Mouse (Mus musculus) embryonic fibroblast, embryonic 13.5 days (primary cell): ENCODE data around the gene Ncln. TPM values are rescaled to one million over a fixed set of nuclear protein-coding genes. Genes with fewer than 3 reads are reported as not detected.

Experiments
- H3K27ac ChIP-seq: 2 replicates; pipeline ENCODE4 v1.5.1; 2012; ENCODE audit warnings: low read length, control low read depth, inconsistent platforms; ENCODE audit not compliant: insufficient read depth
- H3K4me1 ChIP-seq: 2 replicates; pipeline ENCODE4 v1.6.1; 2011; ENCODE audit warnings: low read length; ENCODE audit not compliant: control insufficient read depth, insufficient read depth
- H3K4me3 ChIP-seq: 2 replicates; pipeline ENCODE4 v1.5.1; 2011; ENCODE audit warnings: mild to moderate bottlenecking, control low read depth, low read length; ENCODE audit not compliant: insufficient read depth
- CTCF ChIP-seq: IDR thresholded peaks from 2 replicates; pipeline ENCODE4 v1.5.1; 2011; ENCODE audit warnings: mild to moderate bottlenecking, control low read depth, low read length, moderate library complexity, borderline replicate concordance; ENCODE audit not compliant: insufficient read depth
- POLR2A ChIP-seq: IDR thresholded peaks from 2 replicates; pipeline ENCODE4 v1.6.1; 2011; ENCODE audit warnings: low read depth, mild to moderate bottlenecking, control low read depth, low read length, moderate library complexity
- polyA plus RNA-seq: library from polyadenylated mRNA; stranded (reverse); fragments of >200 nt; gene quantifications from 2 replicates; pipeline ENCODE4 v1.2.4, GENCODE M21; 2011; ENCODE audit warnings: low read depth; ENCODE audit not compliant: missing spikeins, insufficient read length

The Ncln gene
- polyA plus RNA-seq, 1 experiment: 62.8 TPM

DNA sequence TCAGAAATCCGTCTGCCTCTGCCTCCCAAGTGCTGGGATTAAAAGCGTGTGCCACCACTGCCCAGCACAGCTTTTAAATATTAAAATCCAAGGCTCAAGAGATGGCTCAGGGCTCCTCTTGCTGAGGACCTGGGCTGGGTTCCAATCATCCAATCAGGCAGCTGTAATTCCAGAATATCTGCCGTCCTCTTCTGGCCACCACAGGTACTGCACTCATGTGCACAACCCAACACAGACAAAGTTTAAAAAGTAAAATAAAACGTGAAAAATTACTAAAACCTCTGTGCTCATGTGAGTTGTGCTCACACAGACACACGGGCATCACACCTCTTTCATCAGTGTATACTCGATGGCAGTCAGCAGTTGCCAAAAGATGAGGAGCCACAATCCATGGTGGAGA is 40.5 kb upstream of the Ncln start:
- H3K4me3 ChIP-seq: no peak overlapping the region
- H3K4me1 ChIP-seq: peaks cover 7% of the 10 kb centered on the region; the same call in 1 of the 2 replicates
- no peak overlapping the region for H3K27ac ChIP-seq
- TF ChIP-seq CTCF (no peak), POLR2A (no peak)

DNA sequence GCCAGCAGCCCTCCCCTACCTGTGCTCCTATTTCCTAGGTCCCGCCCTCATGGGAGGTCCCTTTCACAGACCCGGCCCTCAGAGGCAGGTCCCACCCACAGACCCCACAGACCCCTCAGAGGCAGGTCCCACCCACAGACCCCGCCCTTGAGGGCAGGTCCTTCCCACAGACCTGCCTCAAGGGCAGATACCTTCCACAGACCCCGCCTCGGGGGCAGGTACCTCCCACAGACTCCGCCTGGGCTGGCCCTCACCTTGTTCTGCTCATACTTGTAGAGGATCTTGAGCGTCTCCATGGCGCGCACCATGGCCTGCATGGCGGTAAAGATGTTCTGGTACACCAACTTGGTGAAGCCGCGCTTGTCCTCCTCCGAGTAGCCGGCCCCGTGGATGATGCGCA is 38.6 kb upstream of the Ncln start:
- no peak for TF ChIP-seq CTCF
- H3K4me3 ChIP-seq: no peak overlapping the region
- no peak overlapping the region for H3K27ac ChIP-seq
- H3K4me1 ChIP-seq: peaks cover 7% of the 10 kb centered on the region; the same call in 1 of the 2 replicates

DNA sequence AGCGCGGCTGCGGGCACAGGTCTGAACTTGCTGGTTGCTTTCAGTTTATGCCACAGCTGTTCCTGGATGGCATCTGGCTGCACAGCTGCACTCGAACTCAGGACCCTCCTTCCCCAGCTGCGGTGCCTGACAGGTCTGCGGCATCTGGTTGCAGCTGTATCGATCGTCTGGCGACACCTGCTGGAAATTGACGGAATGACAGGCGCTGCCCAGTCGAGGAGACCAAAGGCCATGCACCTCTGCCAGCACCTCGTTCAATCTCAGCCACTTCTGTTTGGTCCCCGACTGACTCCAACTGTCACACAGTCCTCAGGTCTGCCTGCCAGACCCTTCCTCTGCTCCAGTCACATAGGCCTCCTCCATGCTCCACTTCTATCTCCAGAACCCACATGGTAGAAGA is 30.6 kb upstream of the Ncln start:
- TF ChIP-seq POLR2A (no peak), CTCF (peak; percentile 99)

DNA sequence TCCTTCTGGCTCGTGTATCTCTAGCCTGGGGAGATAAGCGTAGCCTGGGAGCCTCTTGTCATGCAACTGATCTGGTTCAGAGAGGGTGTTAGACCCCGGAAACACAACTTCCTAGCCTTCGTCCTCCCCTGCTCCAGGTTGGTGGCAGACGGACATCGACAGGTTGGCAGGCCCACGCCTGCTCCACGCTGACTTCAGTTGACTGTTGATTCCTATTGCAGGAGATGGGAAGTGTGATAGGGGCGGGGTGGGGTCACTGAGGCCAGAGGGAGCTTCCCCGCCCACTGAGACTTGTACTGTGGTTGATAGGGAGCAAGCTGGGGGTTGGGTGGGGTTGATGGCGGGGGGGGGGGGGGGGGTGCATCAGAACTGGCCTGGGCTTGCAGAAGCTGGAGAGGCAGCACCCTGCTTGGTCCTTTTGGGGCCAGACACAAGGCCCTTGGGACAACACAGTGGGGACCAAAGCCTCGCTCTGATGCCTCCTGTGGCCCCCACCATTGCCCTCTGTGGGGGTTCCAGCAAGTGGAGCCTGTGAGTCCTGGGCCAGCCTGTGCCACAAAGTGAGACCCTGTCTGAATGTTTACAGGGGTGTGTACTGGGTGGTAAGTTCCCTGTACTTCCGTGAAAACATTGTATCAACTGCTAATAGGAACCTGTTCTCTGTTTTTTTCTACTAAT is 29.0 kb upstream of the Ncln start:
- Histone ChIP-seq H3K4me1 (no peaks in the 10 kb centered on the region), H3K4me3 (no peak overlapping the region), H3K27ac (no peak overlapping the region)
- TF ChIP-seq CTCF (no peak), POLR2A (no peak)

More for the DNA sequence above, 30.6 kb upstream of the Ncln start:
- no peak overlapping the region for H3K27ac ChIP-seq
- H3K4me3 ChIP-seq: no peak overlapping the region
- no peaks in the 10 kb centered on the region for H3K4me1 ChIP-seq

DNA sequence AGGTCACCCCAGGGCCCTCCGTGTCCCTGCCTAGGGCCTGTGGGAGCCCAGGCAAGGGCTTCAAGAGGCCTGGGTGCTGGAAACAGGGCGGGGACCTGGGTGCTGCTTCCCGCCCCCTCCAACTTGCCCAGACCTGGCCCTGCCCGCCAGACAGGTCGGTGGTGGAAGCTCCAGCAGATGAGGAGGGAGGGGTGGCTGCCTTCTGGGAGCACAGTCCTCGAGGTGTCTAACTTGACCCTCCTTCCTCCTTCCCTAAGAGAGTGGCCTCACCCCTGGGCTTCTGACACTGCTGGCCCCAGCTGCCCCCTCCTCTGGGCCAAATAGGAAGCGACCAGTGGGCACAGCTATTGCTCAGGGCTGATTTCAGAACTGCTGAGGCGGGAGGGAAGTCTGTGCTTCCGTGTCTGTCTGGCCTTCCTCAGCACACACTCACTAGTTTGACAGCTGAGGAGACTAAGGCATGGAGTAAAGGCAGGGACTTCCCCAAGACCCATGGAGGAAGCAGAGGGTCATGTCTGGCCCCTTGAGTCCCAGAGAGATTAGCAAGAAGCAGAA is 27.9 kb upstream of the Ncln start, which contains the start of gene Gna15:
Gene Gna15 (minus strand): TSS at position 175 of the 555 bp plus-strand sequence.
- H3K27ac ChIP-seq: no peak within 1 kb of the TSS

DNA sequence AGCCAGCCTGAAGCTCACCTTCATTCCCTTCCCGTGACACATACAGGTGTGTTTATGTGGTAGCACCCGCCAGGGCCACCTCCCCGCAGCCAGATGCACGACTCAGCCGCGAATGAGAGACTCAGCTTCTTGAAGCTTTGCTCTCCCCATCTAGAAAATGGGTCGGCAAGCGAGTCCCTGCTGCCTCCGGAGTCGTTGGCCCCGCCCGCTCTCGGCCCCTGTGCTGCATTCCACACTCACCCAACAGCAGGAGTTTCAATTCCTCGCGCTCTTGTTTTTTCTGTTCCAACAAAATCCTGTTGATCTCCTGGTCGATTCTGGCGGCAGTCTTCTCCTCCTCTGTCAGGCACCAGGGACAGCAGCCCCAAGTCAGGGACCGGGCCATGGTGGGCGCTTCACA is 27.4 kb upstream of the Ncln start:
- TF ChIP-seq CTCF (no peak), POLR2A (no peak)
- no peak overlapping the region for H3K27ac ChIP-seq
- H3K4me1 ChIP-seq: no peaks in the 10 kb centered on the region
- no peak overlapping the region for H3K4me3 ChIP-seq

More for the DNA sequence above, 27.9 kb upstream of the Ncln start, which contains the start of gene Gna15:
- no peak within 1 kb of the TSS for H3K4me3 ChIP-seq
- no peak for TF ChIP-seq CTCF
- TF ChIP-seq POLR2A: no peak
- H3K4me1 ChIP-seq: no peaks in the 10 kb centered on the region

DNA sequence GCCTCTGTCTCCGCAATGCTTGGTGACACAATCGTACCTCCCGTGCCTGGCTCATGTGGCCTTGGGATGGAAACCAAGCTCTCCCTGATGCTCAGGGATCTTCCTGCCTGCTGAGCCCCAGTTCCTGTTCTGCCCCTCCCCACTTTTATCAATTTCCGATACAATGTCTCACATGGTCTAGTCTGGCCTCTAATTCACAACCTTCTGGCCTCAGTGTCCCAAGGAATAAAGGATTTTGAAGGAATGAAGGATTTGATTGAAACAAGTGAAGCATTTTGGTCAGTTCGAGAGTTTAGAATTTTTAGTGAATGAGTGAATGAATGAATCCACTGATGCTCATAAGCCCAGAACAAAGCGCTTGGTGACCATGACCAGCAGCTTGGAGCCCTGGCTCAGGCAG is 26.9 kb upstream of the Ncln start:
- TF ChIP-seq POLR2A: no peak
- TF ChIP-seq CTCF: no peak
- Histone ChIP-seq H3K4me3 (no peak overlapping the region), H3K27ac (no peak overlapping the region), H3K4me1 (no peaks in the 10 kb centered on the region)

DNA sequence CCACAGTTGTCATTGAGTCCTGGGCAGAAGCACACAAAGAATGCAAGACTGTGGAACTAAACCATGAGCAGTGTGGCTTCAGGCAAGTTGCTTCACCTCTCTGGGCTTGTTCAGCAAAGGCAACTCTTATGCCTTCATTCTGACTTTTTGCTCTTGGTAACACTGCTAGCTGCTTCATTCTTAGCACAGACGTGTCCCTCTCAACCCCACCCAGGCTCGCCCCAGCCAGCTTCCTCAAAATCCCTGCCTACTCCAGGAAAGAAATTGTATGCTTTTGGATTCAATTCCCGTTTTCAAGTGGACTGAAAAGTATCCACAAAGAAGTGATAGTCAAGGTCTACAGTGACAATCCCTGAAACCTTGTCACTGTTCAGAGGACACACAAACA is 23.8 kb upstream of the Ncln start:
- TF ChIP-seq CTCF (no peak), POLR2A (no peak)
- no peaks in the 10 kb centered on the region for H3K4me1 ChIP-seq
- H3K27ac ChIP-seq: no peak overlapping the region
- no peak overlapping the region for H3K4me3 ChIP-seq

DNA sequence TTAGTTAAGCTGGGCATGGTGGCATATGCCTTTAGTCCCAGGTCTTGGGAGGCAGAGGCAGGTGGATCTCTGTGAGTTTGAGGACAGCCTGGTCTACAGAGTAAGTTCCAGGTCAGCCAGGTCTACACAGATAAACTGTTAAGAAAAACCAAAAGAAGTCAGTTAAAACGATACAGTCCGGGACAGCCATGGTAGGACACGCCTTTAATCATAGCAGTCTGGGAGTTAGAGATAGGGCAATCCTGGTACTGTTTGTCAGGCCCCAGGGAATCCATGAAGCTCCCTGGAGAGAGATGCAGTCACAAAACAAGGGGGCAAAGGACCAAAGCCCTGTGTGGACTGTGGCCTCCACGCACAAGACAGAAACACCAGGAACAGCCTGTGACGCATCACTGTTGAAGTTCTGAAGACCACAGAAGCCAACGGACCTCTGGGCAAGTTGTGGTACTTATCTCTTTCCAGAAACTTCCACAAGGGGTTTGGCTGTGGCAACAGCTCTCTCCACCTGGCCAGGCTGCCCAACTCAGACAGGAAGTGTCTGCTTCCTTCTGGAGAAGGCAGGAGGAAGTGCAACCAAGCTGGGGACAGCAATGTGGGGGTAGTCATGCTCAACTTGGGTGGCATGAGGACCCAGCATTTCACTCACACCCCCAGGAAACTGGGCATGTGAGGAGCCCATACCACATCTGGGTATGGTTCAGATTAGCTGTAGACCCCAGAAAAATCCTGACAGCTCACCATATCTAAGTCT is 23.2 kb upstream of the Ncln start:
- H3K4me3 ChIP-seq: no peak overlapping the region
- H3K27ac ChIP-seq: no peak overlapping the region
- H3K4me1 ChIP-seq: no peaks in the 10 kb centered on the region
- TF ChIP-seq POLR2A: no peak
- TF ChIP-seq CTCF: no peak

DNA sequence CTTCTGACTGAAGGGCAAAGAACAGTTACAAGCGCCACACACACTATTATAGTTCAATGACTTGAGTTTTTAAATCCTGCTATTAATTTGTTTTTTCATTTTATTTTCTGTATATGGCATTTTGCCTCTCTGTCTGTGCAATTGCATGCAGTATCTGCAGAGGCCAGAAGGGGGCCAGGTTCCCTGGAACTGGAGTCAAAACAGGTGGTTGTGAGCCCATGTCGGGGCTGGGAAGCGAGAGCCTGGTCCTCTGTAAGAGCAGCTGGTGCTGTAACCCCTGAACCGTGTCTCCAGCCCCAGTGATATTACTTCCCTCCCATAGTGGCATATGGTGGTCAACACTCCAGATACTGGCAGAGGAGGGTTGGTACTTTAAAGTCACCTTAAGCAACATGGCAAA is 22.4 kb upstream of the Ncln start:
- no peak overlapping the region for H3K4me3 ChIP-seq
- TF ChIP-seq POLR2A (no peak), CTCF (peak; percentile 38; the same call in 1 of the 2 replicates)
- no peak overlapping the region for H3K27ac ChIP-seq
- H3K4me1 ChIP-seq: no peaks in the 10 kb centered on the region
